Mouse (Mus musculus) intestine, embryonic 16.5 days (tissue): ENCODE measurements at regions not wholly inside any gene's neighbourhood (a gene's known extent, or its start where the extent isn't known, plus 50 kb on each side); places are given as distances from the start of the nearest gene placed in this dataset.
"Not testable (repeated sequence)": the region's sequence is repeated elsewhere in the genome, so short reads cannot be mapped to it uniquely, and the experiment has no call there.

Experiments
- ATAC-seq: fragments of 200-750 bp; cut with Nextera tagmentation; 2 replicates; pipeline ENCODE4 v1.8.0; 2017; ENCODE audit warnings: moderate TSS enrichment, moderate library complexity
- H3K27ac ChIP-seq: fragments of 300-500 bp; sonication (generic); 2 replicates; pipeline ENCODE4 v1.5.1; 2014; ENCODE audit warnings: mild to moderate bottlenecking, low read length
- H3K27me3 ChIP-seq: fragments of 300-500 bp; sonication (generic); replicated peaks from 2 replicates; pipeline ENCODE4 v1.6.1; 2014; ENCODE audit warnings: low read length, control low read depth, mixed read lengths; ENCODE audit not compliant: control insufficient read depth, insufficient read depth
- H3K36me3 ChIP-seq: fragments of 300-500 bp; sonication (generic); 2 replicates; pipeline ENCODE4 v1.6.1; 2014; ENCODE audit warnings: low read length, control low read depth; ENCODE audit not compliant: control insufficient read depth, insufficient read depth
- H3K4me1 ChIP-seq: fragments of 300-500 bp; sonication (generic); 2 replicates; pipeline ENCODE4 v1.6.1; 2014; ENCODE audit warnings: low read length, control low read depth, mixed read lengths; ENCODE audit not compliant: control insufficient read depth, insufficient read depth
- H3K4me2 ChIP-seq: fragments of 300-500 bp; sonication (generic); 2 replicates; pipeline ENCODE4 v1.6.1; 2014; ENCODE audit warnings: low read depth, low read length, control low read depth
- H3K4me3 ChIP-seq: fragments of 300-500 bp; sonication (generic); 2 replicates; pipeline ENCODE4 v1.5.1; 2014; ENCODE audit warnings: mild to moderate bottlenecking, low read length
- H3K9ac ChIP-seq: fragments of 300-500 bp; sonication (generic); 2 replicates; pipeline ENCODE4 v1.6.1; 2014; ENCODE audit warnings: low read depth, low read length
- H3K9me3 ChIP-seq: fragments of 300-500 bp; sonication (generic); 2 replicates; pipeline ENCODE4 v1.6.1; 2016; ENCODE audit warnings: low read length, control low read depth; ENCODE audit not compliant: control insufficient read depth
- WGBS: fragments of 180-500 bp; shearing (Covaris S2); extraction: QIAGEN DNeasy Blood & Tissue Kit; methylation state at CpG from one replicate; pipeline ENCODE4 v1.1.7; 2014; 5-methylcytosine and 5-hydroxymethylcytosine counted together

DNA sequence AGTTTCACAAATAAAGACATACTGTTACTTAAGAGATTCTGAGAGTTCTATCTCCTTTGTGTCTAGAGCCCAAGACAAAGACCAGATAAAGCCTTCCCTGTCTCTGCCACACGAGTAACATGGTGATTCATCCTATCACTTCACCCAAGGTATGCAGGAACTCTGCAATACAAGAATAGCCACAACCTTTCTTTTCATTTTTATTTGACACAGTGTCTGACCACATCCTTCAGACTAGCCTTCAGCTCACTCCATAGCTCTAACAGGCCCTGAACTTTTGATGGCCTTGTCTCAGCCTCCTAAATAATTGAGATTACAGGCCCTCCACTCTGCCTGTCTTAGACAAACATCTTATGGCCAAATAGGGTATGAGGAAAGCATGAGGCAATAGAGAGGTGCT, 337.6 kb upstream of the Cdh5 start:
- H3K9me3 ChIP-seq = no peaks in the 10 kb centered on the region; the same call in 1 of the 2 replicates
- no peaks in the 10 kb centered on the region for H3K36me3 ChIP-seq
- ATAC-seq = no peak
- no peaks in the 10 kb centered on the region for H3K4me1 ChIP-seq
- H3K27ac ChIP-seq = no peak overlapping the region
- no peak overlapping the region for H3K4me2 ChIP-seq
- H3K27me3 ChIP-seq = no peaks in the 10 kb centered on the region
- 61% methylated on average over 1 of the region's 1 CpGs for WGBS
- no peak overlapping the region for H3K9ac ChIP-seq
- H3K4me3 ChIP-seq = no peak overlapping the region

DNA sequence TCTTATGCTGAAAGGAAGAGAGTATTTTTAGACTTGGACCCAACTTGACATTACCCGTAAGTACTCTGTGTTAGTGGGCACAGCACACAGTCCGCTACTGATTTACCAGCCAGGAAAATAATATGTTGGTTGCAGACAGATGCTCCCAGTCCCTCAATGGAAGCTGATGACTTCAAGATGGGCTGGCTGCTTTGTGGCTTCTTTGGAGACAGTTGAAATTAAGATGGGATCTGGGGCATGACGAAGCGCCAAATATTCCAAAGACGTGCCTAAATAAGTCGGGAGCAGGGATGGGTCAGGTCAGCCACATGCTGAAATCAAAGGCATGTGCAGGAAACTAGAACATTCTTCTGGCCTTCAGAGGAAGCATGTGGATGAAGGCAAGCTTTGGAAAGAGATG, 321.8 kb upstream of the Cdh5 start:
- Histone ChIP-seq H3K4me3 (no peak overlapping the region), H3K4me2 (no peak overlapping the region), H3K36me3 (no peaks in the 10 kb centered on the region), H3K9me3 (no peaks in the 10 kb centered on the region), H3K4me1 (no peaks in the 10 kb centered on the region), H3K9ac (no peak overlapping the region), H3K27me3 (no peaks in the 10 kb centered on the region), H3K27ac (no peak overlapping the region)
- no peak for ATAC-seq
- WGBS = 92% methylated on average over 6 of the region's 6 CpGs

DNA sequence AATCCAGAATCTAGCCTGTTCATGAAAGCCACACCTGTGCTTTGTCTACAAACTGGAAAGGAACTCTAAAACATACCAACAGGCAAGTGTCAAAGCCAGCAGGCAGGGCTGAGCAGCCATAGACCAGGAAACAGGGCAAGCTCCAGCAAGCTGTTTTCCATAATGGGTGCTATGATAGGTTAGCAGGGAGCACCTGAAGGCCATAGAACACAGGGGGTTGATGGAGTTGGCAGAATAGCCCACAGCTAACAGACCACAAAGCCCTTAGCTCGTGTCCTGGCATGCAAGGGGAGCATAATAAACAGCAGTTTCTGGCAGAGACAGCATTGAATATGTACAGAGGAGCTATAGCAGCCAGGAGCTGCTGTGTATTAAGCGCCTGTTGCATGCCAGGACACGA, 313.1 kb upstream of the Cdh5 start:
- no peak overlapping the region for H3K4me2 ChIP-seq
- H3K9ac ChIP-seq = no peak overlapping the region
- no peaks in the 10 kb centered on the region for H3K36me3 ChIP-seq
- WGBS = 84% methylated on average over 3 of the region's 3 CpGs
- no peaks in the 10 kb centered on the region for H3K27me3 ChIP-seq
- H3K4me3 ChIP-seq = no peak overlapping the region
- no peaks in the 10 kb centered on the region for H3K4me1 ChIP-seq
- H3K9me3 ChIP-seq = no peaks in the 10 kb centered on the region
- no peak overlapping the region for H3K27ac ChIP-seq
- ATAC-seq = no peak

DNA sequence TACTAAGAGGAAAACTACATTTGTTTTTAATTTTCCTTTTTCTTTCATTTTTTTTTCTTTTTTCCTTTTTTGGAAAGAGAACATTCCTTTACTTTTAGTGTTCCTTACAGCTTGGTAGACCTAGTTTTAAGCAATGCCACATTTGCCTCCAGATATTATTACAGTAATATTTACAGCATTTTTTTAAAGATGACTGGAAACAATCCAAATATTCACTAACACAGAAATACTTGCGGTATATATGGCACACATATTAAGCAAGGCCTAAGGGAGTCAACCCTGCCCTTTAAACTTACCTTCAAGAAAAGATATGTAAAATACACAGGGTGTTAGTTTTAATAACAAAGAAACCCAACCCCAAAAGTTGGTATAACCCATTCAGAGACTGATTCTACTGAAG, 308.1 kb upstream of the Cdh5 start:
- Histone ChIP-seq H3K9me3 (no peaks in the 10 kb centered on the region), H3K4me1 (no peaks in the 10 kb centered on the region), H3K9ac (no peak overlapping the region), H3K36me3 (no peaks in the 10 kb centered on the region), H3K27me3 (no peaks in the 10 kb centered on the region), H3K4me3 (no peak overlapping the region), H3K4me2 (no peak overlapping the region), H3K27ac (no peak overlapping the region)
- no peak for ATAC-seq
- WGBS = 82% methylated on average over 1 of the region's 1 CpGs

DNA sequence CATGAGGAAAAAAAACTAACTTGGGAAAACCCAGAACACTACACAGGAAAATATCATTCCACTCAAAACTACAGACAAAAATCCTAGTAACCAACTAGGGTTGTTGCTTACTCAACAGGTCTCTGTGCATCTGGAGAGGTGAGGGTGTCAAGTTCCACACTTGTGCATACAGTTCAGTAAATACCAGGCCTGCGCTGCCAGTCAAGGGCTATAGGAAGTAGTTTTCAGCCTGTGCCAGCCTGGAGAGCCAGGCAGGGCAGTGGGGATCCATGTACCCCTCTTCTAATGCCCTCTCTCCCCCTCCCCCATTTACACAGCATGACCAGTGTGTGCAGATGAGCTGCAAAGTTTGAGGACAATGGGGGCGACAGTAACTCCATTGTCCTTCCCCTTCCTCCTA, 302.8 kb upstream of the Cdh5 start:
- not testable (repeated sequence) for H3K9ac ChIP-seq, ATAC-seq, H3K4me1 ChIP-seq, H3K27ac ChIP-seq, H3K27me3 ChIP-seq, H3K9me3 ChIP-seq, H3K4me2 ChIP-seq, H3K4me3 ChIP-seq, H3K36me3 ChIP-seq
- WGBS = 74% methylated on average over 2 of the region's 2 CpGs

DNA sequence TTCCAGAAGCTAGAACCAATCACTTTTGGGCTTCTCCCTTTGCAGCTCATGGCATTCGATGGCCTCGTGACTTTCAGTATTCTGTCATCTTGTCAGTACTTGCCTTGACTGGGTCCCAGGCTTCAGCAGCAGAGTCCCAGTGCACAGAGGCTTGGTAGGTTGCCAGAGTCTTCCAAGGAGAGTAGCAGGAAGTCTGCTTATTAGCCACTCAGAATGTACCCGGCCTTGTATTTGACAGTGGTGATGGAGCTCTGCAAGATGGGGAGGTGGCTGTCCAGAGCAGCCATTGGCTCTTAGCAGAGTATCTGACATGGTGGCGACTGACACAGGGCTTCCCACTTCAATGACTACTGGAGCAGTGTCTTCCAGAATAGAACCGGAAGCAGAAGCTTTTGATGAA, 293.3 kb upstream of the Cdh5 start:
- ATAC-seq = no peak; the same call in 1 of the 2 replicates
- Histone ChIP-seq H3K27me3 (no peaks in the 10 kb centered on the region), H3K9ac (no peak overlapping the region), H3K9me3 (no peaks in the 10 kb centered on the region), H3K36me3 (no peaks in the 10 kb centered on the region), H3K4me2 (no peak overlapping the region), H3K4me1 (no peaks in the 10 kb centered on the region), H3K27ac (peak overlapping the region; percentile 37; the same call in 1 of the 2 replicates), H3K4me3 (no peak overlapping the region)
- 61% methylated on average over 5 of the region's 5 CpGs for WGBS

DNA sequence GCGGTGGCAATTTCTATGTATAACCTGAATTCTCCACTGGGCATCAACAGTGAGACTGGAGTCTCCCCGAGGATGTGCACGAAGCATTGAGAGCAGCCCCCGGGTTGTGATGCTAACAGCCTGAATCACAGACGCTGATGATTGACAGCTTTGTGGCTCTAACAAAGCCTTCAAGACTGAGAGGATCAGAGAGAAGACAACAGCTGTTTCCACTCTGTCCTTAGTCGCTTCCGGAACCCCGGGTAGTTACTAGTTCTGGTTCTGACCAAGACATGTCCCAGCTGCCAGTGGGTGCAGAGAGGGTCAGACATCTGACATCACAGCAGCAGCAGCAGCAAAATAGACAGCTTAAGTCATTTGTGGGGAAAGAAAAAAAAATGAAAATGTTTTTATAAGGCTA, 292.8 kb upstream of the Cdh5 start:
- 54% methylated on average over 8 of the region's 8 CpGs for WGBS
- Histone ChIP-seq H3K27me3 (no peaks in the 10 kb centered on the region), H3K4me1 (no peaks in the 10 kb centered on the region), H3K27ac (peak overlapping the region; percentile 37; the same call in 1 of the 2 replicates), H3K36me3 (no peaks in the 10 kb centered on the region), H3K9me3 (no peaks in the 10 kb centered on the region), H3K4me2 (no peak overlapping the region), H3K4me3 (no peak overlapping the region), H3K9ac (no peak overlapping the region)
- ATAC-seq = peak; percentile 76

DNA sequence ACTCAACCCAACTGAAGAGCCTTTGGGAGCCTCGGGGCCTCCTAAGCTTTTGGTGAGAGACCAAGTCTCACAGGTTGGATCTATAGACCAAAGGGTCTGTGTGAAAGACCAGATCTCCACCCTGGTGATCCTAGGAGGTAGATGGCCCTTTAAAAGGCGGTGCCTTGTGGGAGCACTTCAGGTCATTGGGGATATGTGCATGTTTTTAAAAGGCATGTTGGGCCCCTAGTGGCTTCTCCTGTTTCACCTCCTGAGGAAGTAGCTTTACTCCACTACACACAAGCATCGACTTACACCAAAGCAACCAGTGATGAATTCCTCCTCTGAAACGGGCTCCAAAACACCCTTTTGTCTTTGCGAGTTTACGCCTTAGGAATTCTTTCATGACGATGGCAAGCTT, 292.3 kb upstream of the Cdh5 start:
- Histone ChIP-seq H3K9ac (no peak overlapping the region), H3K27me3 (no peaks in the 10 kb centered on the region), H3K9me3 (no peaks in the 10 kb centered on the region), H3K4me1 (no peaks in the 10 kb centered on the region), H3K27ac (no peak overlapping the region), H3K36me3 (no peaks in the 10 kb centered on the region), H3K4me3 (no peak overlapping the region), H3K4me2 (no peak overlapping the region)
- ATAC-seq = no peak
- 77% methylated on average over 7 of the region's 7 CpGs for WGBS

DNA sequence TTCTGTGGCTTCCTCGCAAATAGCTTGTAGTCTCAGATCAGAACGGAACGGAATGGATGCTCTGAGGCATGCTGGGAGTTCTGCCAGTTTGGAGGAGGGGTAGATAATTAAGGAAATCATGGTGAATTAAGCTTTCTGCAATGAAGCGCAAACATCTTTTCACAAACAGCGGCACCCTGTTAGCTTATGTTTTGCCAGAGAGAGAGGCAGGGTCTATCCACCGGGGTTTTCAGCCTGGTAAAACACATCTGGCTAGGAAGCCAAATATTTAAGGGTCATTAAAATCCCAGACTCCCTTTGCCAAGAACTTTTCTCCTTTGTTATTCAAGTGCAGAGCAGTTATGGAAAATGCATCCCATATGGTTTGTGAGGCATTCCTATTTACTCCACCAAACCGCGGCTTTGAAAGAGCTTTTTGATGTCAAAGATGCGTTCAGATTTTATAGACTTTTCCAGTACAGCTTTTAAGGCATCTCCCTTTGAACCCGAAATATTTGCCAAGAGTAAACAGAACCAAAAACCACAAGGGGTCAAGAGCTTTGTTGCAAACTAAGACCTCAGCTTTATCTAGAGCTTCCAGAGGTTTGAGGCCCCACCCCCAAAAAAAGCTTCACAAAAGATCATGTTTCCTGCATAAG, 287.4 kb upstream of the Cdh5 start:
- no peaks in the 10 kb centered on the region for H3K9me3 ChIP-seq
- peak overlapping the region; percentile 66 for H3K27ac ChIP-seq
- H3K4me2 ChIP-seq = no peak overlapping the region
- no peak overlapping the region for H3K9ac ChIP-seq
- H3K27me3 ChIP-seq = no peaks in the 10 kb centered on the region
- WGBS = 34% methylated on average over 10 of the region's 10 CpGs
- 0 out of 2 replicates have a peak, but pooled peaks cover 8% of the 10 kb centered on the region for H3K4me1 ChIP-seq
- peak; percentile 42 for ATAC-seq
- no peak overlapping the region for H3K4me3 ChIP-seq
- no peaks in the 10 kb centered on the region for H3K36me3 ChIP-seq
